Mouse (Mus musculus) forelimb bud, embryonic 11.5 days (tissue): ENCODE data around the gene B3galt5.
A peak's percentile ranks its signal among the peaks of the same experiment; 100 is the strongest.

Experiments used
- DNase-seq: peaks from one replicate; pipeline ENCODE4 v3.0.0-alpha.2; 2012; ENCODE audit warnings: low read depth, low spot score

Gene B3galt5

GRCm38 (mm10) chr16:96341269-96341668 is 105.7 kb downstream of the B3galt5 start:
- peak; percentile 44 for DNase-seq

GRCm38 (mm10) chr16:96341945-96342344 is 106.3 kb downstream of the B3galt5 start:
- DNase-seq, result no peak

GRCm38 (mm10) chr16:96345117-96345516 is 109.5 kb downstream of the B3galt5 start:
- DNase-seq, result peak; percentile 85

- DNase-seq, result peak; percentile 56
Observed at GRCm38 (mm10) chr16:96348070-96348469, 112.5 kb downstream of the B3galt5 start.

GRCm38 (mm10) chr16:96348766-96349165 is 113.2 kb downstream of the B3galt5 start:
- DNase-seq, result no peak

- no peak for DNase-seq
Observed at GRCm38 (mm10) chr16:96351520-96351919, 115.9 kb downstream of the B3galt5 start.

GRCm38 (mm10) chr16:96353296-96353896 is 117.8 kb downstream of the B3galt5 start:
- DNase-seq, result no peak

GRCm38 (mm10) chr16:96353996-96354395 is 118.4 kb downstream of the B3galt5 start:
- DNase-seq, result no peak

GRCm38 (mm10) chr16:96357903-96358302 is 122.3 kb downstream of the B3galt5 start:
- peak; percentile 52 for DNase-seq

GRCm38 (mm10) chr16:96361305-96362124 is 125.9 kb downstream of the B3galt5 start:
- DNase-seq, result no peak

- DNase-seq, result no peak
Observed at GRCm38 (mm10) chr16:96362873-96363272, 127.3 kb downstream of the B3galt5 start.

GRCm38 (mm10) chr16:96363277-96363676 is 127.7 kb downstream of the B3galt5 start:
- DNase-seq, result no peak

GRCm38 (mm10) chr16:96364870-96365269 is 129.3 kb downstream of the B3galt5 start:
- no peak for DNase-seq
